Mouse (Mus musculus) cerebellum, postnatal 4 days (tissue): ENCODE measurements at regions not wholly inside any gene's neighbourhood (a gene's known extent, or its start where the extent isn't known, plus 50 kb on each side); places are given as distances from the start of the nearest gene placed in this dataset.
"Not testable (repeated sequence)": the region's sequence is repeated elsewhere in the genome, so short reads cannot be mapped to it uniquely, and the experiment has no call there.

Experiments
- DNase-seq, 2 experiments: peaks; one replicate each; pipeline ENCODE4 v3.0.0; 2022; ENCODE audit warnings: low spot score in 2 of 2, mixed read lengths in 1 of 2

GRCm38 (mm10) chr7:60622271-60623249 is 482.5 kb upstream of the Snrpn start:
- peak in 1 of 2 experiments; percentile 40 for DNase-seq

GRCm38 (mm10) chr7:60617070-60617674 is 477.2 kb upstream of the Snrpn start:
- DNase-seq: not testable (repeated sequence)
